Mouse (Mus musculus) kidney, adult 9 months (tissue): ENCODE data around the gene Med13l.

Experiments used
- DNase-seq: peaks from one replicate; pipeline ENCODE4 v3.0.0; 2022

The Med13l gene

DNA sequence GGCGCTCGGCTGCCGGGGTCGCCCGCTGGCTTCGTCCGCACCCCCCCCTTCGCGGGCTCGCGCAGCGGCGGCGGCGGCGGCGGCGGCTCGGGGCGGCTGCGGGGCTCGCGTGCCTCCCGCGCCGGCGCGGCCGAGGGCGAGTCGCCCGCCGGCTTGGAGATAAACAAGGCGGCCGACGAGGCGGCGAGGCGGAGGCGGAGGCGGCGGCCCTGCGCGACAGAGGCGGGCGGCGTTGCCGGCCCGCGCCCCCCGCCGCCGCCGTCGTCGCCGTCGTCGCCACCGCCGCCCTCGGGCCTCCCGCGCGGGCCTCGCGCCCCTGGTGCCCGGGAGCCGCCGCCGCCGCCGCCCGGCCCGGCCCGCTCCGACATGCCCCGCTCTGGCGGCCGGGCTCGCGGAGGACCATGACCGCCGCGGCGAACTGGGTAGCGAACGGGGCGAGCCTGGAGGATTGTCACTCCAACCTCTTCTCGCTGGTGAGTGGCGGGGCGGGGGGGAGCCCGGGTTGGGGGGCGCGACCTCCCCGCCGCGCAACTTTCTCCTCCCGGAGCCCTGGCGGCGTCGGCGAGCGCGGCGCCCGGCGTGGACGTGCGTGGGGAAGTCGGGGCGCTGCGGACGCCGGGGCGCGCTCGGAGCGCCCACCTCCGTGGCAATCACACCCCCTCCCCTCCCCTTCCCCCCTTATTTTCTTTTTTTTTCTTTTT, at the start of gene Med13l:
Gene Med13l, plus strand, starts transcription at position 295 of the 701 bp plus-strand sequence.
- peak; percentile 59 for DNase-seq

- no peak for DNase-seq
These were observed 49.5 kb upstream of the Med13l start for GRCm38 (mm10) chr5:118510969-118511368.

DNA sequence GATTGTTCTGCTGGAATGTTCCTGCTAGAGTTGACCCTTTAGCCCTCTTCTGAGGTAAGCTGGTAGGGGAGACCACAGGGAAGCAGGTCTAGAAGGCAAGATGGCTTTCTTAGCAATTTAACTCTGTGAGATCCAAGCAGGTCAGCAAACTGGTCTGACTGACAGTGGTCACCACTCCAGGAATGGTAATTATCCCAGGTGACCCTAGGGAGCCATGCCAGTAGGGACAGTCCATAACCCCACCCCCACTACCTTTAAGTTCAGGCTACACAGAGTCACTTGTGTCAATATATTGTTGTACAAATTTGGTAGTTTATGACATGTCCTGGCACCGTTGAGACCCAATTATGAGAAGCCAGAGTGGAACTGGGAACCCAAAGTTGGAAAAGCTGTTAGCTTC, 47.5 kb upstream of the Med13l start:
- no peak for DNase-seq

GRCm38 (mm10) chr5:118513629-118514526, 46.6 kb upstream of the Med13l start:
- DNase-seq: peak; percentile 64

GRCm38 (mm10) chr5:118514527-118514831, 46.0 kb upstream of the Med13l start:
- no peak for DNase-seq

DNA sequence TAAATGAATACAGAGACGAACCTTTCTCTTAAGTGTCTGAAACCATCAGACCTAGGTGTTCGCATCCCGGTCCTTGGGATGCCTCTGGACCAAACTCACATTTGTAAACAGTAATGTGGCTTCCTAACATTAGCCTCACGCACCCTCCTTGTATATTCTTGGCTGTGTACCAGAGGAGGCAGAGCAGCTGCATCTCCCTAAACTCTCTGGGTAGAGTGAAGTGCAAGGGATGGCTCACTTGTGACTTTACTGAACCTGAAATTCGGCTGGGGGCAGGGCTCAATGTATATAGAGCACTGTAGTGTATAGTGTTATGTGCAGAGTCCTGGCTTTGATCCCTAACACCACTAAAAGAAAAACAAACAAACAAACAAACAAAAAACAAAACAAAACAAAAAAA, 45.6 kb upstream of the Med13l start:
- no peak for DNase-seq

DNA sequence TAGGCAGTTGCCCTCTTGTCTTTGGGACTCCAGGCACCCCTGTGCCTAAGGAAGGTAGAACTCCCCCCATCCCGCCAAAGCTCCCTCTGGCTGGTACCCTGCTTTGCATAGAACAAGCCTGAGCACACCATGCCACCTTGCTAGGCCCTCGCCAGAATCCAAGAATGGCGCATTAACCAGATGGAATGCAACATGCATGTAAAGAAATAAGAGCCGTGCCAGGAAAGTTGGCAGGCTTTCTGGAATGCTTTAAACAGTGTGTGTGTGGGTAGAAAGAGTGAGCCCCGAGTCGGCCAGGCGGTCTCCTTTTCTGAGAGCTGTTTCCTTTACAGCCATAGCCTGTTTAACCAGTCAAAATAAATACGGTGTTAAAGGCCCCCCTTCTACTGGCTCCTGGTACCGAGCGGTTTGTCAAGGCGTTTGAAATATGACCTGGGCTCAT, 45.2 kb upstream of the Med13l start:
- DNase-seq: peak; percentile 64

GRCm38 (mm10) chr5:118516066-118516465, 44.4 kb upstream of the Med13l start:
- DNase-seq: no peak

- no peak for DNase-seq
These were observed 44.0 kb upstream of the Med13l start for GRCm38 (mm10) chr5:118516470-118516869.

- no peak for DNase-seq
These were observed 40.0 kb upstream of the Med13l start for GRCm38 (mm10) chr5:118520457-118520856.

GRCm38 (mm10) chr5:118524400-118524799, 36.1 kb upstream of the Med13l start:
- no peak for DNase-seq

GRCm38 (mm10) chr5:118525634-118526033, 34.8 kb upstream of the Med13l start:
- DNase-seq: peak; percentile 37

- no peak for DNase-seq
These were observed 34.0 kb upstream of the Med13l start for GRCm38 (mm10) chr5:118526504-118526903.

GRCm38 (mm10) chr5:118529241-118529640, 31.2 kb upstream of the Med13l start:
- no peak for DNase-seq

GRCm38 (mm10) chr5:118532125-118532524, 28.4 kb upstream of the Med13l start:
- DNase-seq: no peak

- no peak for DNase-seq
These were observed 27.8 kb upstream of the Med13l start for GRCm38 (mm10) chr5:118532659-118533058.

DNA sequence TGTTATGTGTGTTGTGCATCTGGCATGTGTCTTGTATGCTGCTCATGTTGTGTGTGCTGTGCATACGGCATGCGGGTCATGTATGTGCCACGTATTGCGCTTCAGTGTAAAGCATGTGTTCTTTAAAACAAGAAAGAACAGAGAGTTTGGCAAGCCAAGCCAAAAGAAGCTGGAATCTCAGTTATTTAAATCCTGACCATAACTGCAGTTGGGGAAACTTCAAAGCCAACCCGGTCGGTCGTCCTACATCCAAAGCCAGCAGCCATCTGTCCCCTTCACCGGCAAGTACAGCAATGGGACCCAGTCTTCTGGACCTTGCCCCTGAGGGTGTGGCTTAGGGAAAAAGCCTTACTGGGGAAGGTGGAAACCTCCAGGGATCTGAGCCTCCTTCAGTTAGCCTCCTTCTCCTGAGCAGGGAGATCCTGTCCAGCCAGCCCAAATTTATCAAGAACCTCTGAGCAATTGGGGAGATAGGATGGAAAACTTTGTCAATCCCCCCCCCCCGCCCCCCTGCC, 26.0 kb upstream of the Med13l start:
- DNase-seq: no peak

DNA sequence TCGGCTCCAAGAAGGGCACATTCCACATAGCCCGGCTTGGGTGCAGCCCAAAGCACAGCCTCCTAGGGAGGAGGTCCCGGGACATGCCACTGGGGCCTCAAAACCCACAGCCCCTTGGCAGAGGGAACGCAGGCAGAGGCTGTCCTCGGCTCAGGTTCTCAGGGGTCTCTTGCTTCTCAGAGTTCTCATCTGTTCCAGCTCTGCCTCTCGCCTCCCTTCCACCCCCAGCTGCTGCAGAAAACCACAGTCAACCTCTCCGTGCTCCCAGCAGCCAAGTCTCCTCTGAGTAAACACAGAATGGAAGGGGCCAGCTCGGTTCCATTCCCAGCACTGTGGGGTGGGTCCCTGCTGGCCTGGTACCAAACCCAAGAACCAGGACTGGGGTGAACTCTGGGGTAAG, 25.3 kb upstream of the Med13l start:
- no peak for DNase-seq

GRCm38 (mm10) chr5:118538487-118538886, 22.0 kb upstream of the Med13l start:
- DNase-seq: no peak

- DNase-seq: no peak
These were observed 16.7 kb upstream of the Med13l start for GRCm38 (mm10) chr5:118543816-118544215.

DNA sequence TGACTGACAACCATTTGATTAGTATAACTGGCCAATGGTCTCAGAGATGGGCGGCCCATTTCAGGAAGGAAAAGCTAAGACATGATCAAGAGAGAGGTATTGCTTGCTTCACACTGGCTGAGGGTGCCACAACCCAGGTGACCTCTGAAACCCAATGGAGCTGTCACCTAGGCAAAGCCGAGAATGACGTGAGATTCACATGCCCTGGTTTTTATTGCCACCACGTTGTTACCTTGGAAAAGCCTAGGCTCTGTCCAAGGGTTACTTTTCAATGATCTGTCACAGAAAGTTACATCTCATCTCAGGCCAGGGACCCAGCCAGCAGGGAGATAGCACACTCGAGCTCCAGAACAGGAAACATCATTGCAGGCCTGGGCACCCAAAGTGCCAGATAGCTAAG, 10.0 kb upstream of the Med13l start:
- DNase-seq: no peak

- DNase-seq: no peak
These were observed 7.2 kb upstream of the Med13l start for GRCm38 (mm10) chr5:118553290-118553689.

GRCm38 (mm10) chr5:118555305-118555704, 5.2 kb upstream of the Med13l start:
- DNase-seq: no peak

DNA sequence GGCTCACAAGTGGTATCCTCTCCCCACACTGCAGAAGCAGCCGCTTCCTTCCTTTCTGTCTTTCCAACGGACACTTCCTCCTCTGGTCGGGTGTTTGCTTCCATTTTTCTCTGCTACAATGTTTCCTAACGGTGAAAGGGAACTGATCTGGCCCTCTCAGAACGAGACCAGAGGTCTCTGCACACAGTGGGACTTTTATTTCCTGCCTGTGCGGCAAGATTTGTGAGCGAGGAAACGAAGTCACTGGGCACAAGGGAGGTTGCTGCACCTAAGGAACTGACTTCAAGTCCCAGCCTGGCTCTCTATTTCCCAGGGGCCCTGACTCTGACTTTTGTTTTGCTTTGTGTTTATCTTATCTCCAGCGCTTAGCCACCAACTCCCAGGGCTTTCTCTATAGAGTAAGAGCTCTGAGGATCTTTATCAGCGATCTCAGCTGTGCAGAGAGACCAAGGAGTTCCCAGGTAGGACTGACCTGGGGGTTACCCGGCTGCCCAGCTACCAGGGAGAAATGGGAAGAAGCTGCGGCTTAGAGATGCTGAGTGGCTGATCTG, 4.0 kb upstream of the Med13l start:
- DNase-seq: no peak
